17 mouse cellular contexts compared by ENCODE assay signal in the genomic region with DNA sequence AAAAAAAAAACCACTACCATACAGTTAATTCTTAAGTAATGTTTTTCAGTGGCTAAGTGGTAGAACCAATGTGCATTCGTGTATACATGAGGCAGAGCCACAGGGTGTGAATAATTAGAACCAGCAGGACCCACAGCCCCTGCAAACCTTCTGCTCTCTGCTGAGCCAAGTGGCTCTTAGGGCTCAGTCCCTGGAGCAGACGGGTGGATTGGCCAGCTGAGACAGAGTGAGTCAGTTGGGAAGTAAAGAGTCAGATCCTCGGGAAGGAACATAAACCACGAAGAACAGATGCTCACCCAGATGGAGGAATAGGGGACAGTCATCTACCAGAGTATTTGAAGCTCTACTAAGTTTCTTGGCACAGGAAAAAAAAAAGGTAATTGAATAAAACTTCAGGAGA.
DNase-seq lines count a peak whose midpoint lies in the region; ATAC-seq and TF ChIP-seq lines count a peak whose summit lies in the region.
"Had no signal": no experiment of that assay in that cellular context is flagged by ENCODE, and none has a peak within 500 bp of the region (broad histone marks: within the 10 kb centered on the region; RNA-seq: fewer than 3 reads in every experiment).

No protein-coding gene starts in this region.

- no peaks in the 10 kb centered on the region for H3K9me3 ChIP-seq in forebrain, postnatal 0 days (ENCODE audit: low read length)
- no peaks in the 10 kb centered on the region for H3K9me3 ChIP-seq in forebrain, embryonic 11.5 days (ENCODE audit: control insufficient read depth, low read length)
- H3K9me3 ChIP-seq: midbrain, embryonic 12.5 days; neural tube, embryonic 12.5 days; stomach, embryonic 15.5 days had no signal

- H3K4me2 ChIP-seq in forebrain, postnatal 0 days (ENCODE audit: low read depth) = no peak overlapping the region
- no peak overlapping the region for H3K4me2 ChIP-seq in forebrain, embryonic 11.5 days (ENCODE audit: low read depth, low read length, severe bottlenecking)
- H3K4me2 ChIP-seq: midbrain, embryonic 12.5 days; neural tube, embryonic 12.5 days; stomach, embryonic 15.5 days had no signal

- no peak overlapping the region for H3K27ac ChIP-seq in forebrain, postnatal 0 days (ENCODE audit: low read depth, low read length)
- no peak overlapping the region for H3K27ac ChIP-seq in forebrain, embryonic 11.5 days (ENCODE audit: low read depth, low read length)
- H3K27ac ChIP-seq: heart, adult 2 months; midbrain, embryonic 12.5 days; neural tube, embryonic 12.5 days; stomach, embryonic 15.5 days had no signal

- no peak for TF ChIP-seq CTCF in forebrain, postnatal 0 days (IDR thresholded peaks at IDR 0.05; ENCODE audit: low read depth)
- no peak for TF ChIP-seq CTCF in brain, embryonic 14.5 days (IDR thresholded peaks at IDR 0.05; ENCODE audit: borderline replicate concordance, extremely low read depth, insufficient read depth, insufficient read length)
- TF ChIP-seq CTCF in lung, adult 2 months (IDR thresholded peaks at IDR 0.05; ENCODE audit: insufficient read depth, low read length) = no peak

- no peak overlapping the region for H3K4me3 ChIP-seq in forebrain, postnatal 0 days (ENCODE audit: low read depth, low read length)
- no peak overlapping the region for H3K4me3 ChIP-seq in forebrain, embryonic 11.5 days (ENCODE audit: low read depth, low read length)
- H3K4me3 ChIP-seq in lung, adult 2 months (replicated peaks; ENCODE audit: extremely low read depth, low read depth, low read length) = no peak overlapping the region
- H3K4me3 ChIP-seq: heart, adult 2 months; midbrain, embryonic 12.5 days; neural tube, embryonic 12.5 days; stomach, embryonic 15.5 days had no signal

- WGBS in forebrain, postnatal 0 days = 45% methylated on average over 4 of the region's 4 CpGs
- WGBS in forebrain, embryonic 11.5 days = 60% methylated on average over 4 of the region's 4 CpGs
- WGBS in lung, adult 2 months = 57% methylated on average over 4 of the region's 4 CpGs

- DNase-seq in forebrain, postnatal 0 days = no peak
- DNase-seq in forebrain, embryonic 11.5 days (ENCODE audit: low spot score) = no peak
- DNase-seq in left cerebral cortex, postnatal 25 days (ENCODE audit: low spot score in 2 of 2) = peak; percentile 12 to 73
- DNase-seq in left cerebral cortex, adult 11 months (ENCODE audit: low spot score) = no peak
- DNase-seq in brain, embryonic 14.5 days (ENCODE audit: low read depth) = peak; percentile 33
- peak; percentile 16 to 40 for DNase-seq in layer of hippocampus, postnatal 36 days
- no peak for DNase-seq in lung, adult 2 months
- no peak for DNase-seq in lung, postnatal 10 days
- DNase-seq: heart, adult 2 months; heart, postnatal 36 days; kidney, adult 2 months; liver; thymus, postnatal 4 days had no signal

- no peaks in the 10 kb centered on the region for H3K4me1 ChIP-seq in forebrain, postnatal 0 days (ENCODE audit: insufficient read depth)
- no peaks in the 10 kb centered on the region for H3K4me1 ChIP-seq in forebrain, embryonic 11.5 days (replicated peaks; ENCODE audit: control insufficient read depth, insufficient read depth, low read length)
- H3K4me1 ChIP-seq in lung, adult 2 months (ENCODE audit: control insufficient read depth, insufficient read depth, low read length) = no peaks in the 10 kb centered on the region
- H3K4me1 ChIP-seq: midbrain, embryonic 12.5 days; neural tube, embryonic 12.5 days; stomach, embryonic 15.5 days had no signal

- peak; percentile 36 for ATAC-seq in forebrain, postnatal 0 days
- ATAC-seq in forebrain, embryonic 11.5 days (replicated peaks; ENCODE audit: low FRiP score) = no peak
- ATAC-seq: activated CD4-positive, CD25-positive, alpha-beta regulatory T cell, adult 4 months had no signal

- intact Hi-C loops in left cerebral cortex, postnatal 25 days (cut with DNase I) = no loop called here

- H3K9ac ChIP-seq in forebrain, postnatal 0 days = no peak overlapping the region
- H3K9ac ChIP-seq in forebrain, embryonic 11.5 days (ENCODE audit: low read length) = no peak overlapping the region
- H3K9ac ChIP-seq: midbrain, embryonic 12.5 days; neural tube, embryonic 12.5 days; stomach, embryonic 15.5 days had no signal

- no peaks in the 10 kb centered on the region for H3K36me3 ChIP-seq in forebrain, postnatal 0 days (ENCODE audit: insufficient read depth)
- no peaks in the 10 kb centered on the region for H3K36me3 ChIP-seq in forebrain, embryonic 11.5 days (ENCODE audit: control insufficient read depth, insufficient read depth, low read length)
- H3K36me3 ChIP-seq: midbrain, embryonic 12.5 days; neural tube, embryonic 12.5 days; stomach, embryonic 15.5 days had no signal

- H3K27me3 ChIP-seq in forebrain, postnatal 0 days (ENCODE audit: insufficient read depth, low read length) = no peaks in the 10 kb centered on the region
- no peaks in the 10 kb centered on the region for H3K27me3 ChIP-seq in forebrain, embryonic 11.5 days (ENCODE audit: control insufficient read depth, insufficient read depth, low read length)
- H3K27me3 ChIP-seq: midbrain, embryonic 12.5 days; neural tube, embryonic 12.5 days; stomach, embryonic 15.5 days had no signal

- no peak for TF ChIP-seq POLR2A in brain, embryonic 14.5 days (IDR thresholded peaks at IDR 0.05; ENCODE audit: borderline replicate concordance, extremely low read depth, insufficient read depth, insufficient read length, poor library complexity, severe bottlenecking)
- no peak for TF ChIP-seq POLR2A in lung, adult 2 months (IDR thresholded peaks at IDR 0.05; ENCODE audit: borderline replicate concordance, extremely low read depth, low read depth, low read length)

Comparison
In these comparisons a context has a peak if more than half of its experiments do, and no peak if none do; other contexts are left out.
1. DNase-seq: peak in left cerebral cortex, postnatal 25 days (2 of 2), brain, embryonic 14.5 days (single experiment) and layer of hippocampus, postnatal 36 days (2 of 2); none in forebrain, postnatal 0 days (single experiment), forebrain, embryonic 11.5 days (single experiment), left cerebral cortex, adult 11 months (single experiment), lung, adult 2 months (single experiment) and lung, postnatal 10 days (single experiment).